Mouse (Mus musculus) neural tube, embryonic 12.5 days (tissue): Measurements from ENCODE around the gene Svs5. TPM values are rescaled to one million over a fixed set of nuclear protein-coding genes. Genes with fewer than 3 reads are reported as not detected.

Experiments
- ATAC-seq: fragments of 200-750 bp; cut with Nextera tagmentation; 2 replicates; pipeline ENCODE4 v1.8.0; 2017; ENCODE audit warnings: low read depth, mild to moderate bottlenecking, moderate TSS enrichment, moderate library complexity; ENCODE audit not compliant: low FRiP score
- H3K27ac ChIP-seq: fragments of 300-500 bp; sonication (generic); 2 replicates; pipeline ENCODE4 v1.5.1; 2016
- H3K27me3 ChIP-seq: fragments of 300-500 bp; sonication (generic); replicated peaks from 2 replicates; pipeline ENCODE4 v1.6.1; 2016; ENCODE audit warnings: mild to moderate bottlenecking
- H3K36me3 ChIP-seq: fragments of 300-500 bp; sonication (generic); 2 replicates; pipeline ENCODE4 v1.6.1; 2016; ENCODE audit warnings: mild to moderate bottlenecking
- H3K4me1 ChIP-seq: fragments of 300-500 bp; sonication (generic); 2 replicates; pipeline ENCODE4 v1.6.1; 2016
- H3K4me2 ChIP-seq: fragments of 300-500 bp; sonication (generic); replicated peaks from 2 replicates; pipeline ENCODE4 v1.6.1; 2016; ENCODE audit warnings: mild to moderate bottlenecking
- H3K4me3 ChIP-seq: fragments of 300-500 bp; sonication (generic); 2 replicates; pipeline ENCODE4 v1.5.1; 2016
- H3K9ac ChIP-seq: fragments of 300-500 bp; sonication (generic); 2 replicates; pipeline ENCODE4 v1.6.1; 2016; ENCODE audit warnings: mild to moderate bottlenecking
- H3K9me3 ChIP-seq: fragments of 300-500 bp; sonication (generic); 2 replicates; pipeline ENCODE4 v1.6.1; 2016; ENCODE audit warnings: mild to moderate bottlenecking
- WGBS: fragments of 180-500 bp; shearing (Covaris S2); methylation state at CpG from one replicate; pipeline ENCODE4 v1.1.7; 2016; 5-methylcytosine and 5-hydroxymethylcytosine counted together
- polyA plus RNA-seq: library from polyadenylated mRNA; unstranded; fragments of >200 nt; fragmentation: Nextera tagmentation; extraction: Ambion mirVana; gene quantifications from 2 replicates; pipeline ENCODE4 v1.2.1, GENCODE M21; 2016

Svs5 gene
- polyA plus RNA-seq, 1 experiment from 2014 or later, result not detected

GRCm38 (mm10) chr2:164359031-164359430 is 26.5 kb downstream of the Svs5 start:
- no peak for ATAC-seq
- Histone ChIP-seq H3K4me2 (no peak overlapping the region), H3K4me1 (no peaks in the 10 kb centered on the region), H3K27me3 (no peaks in the 10 kb centered on the region), H3K4me3 (no peak overlapping the region), H3K36me3 (no peaks in the 10 kb centered on the region), H3K9me3 (no peaks in the 10 kb centered on the region), H3K9ac (no peak overlapping the region), H3K27ac (no peak overlapping the region)
- 81% methylated on average over 5 of the region's 5 CpGs for WGBS

- Histone ChIP-seq H3K27ac (no peak overlapping the region), H3K4me1 (no peaks in the 10 kb centered on the region), H3K4me3 (no peak overlapping the region), H3K27me3 (no peaks in the 10 kb centered on the region), H3K9ac (no peak overlapping the region), H3K36me3 (no peaks in the 10 kb centered on the region), H3K9me3 (no peaks in the 10 kb centered on the region), H3K4me2 (no peak overlapping the region)
- WGBS, result 81% methylated on average over 5 of the region's 5 CpGs
- ATAC-seq, result no peak
Measured at GRCm38 (mm10) chr2:164359668-164360067, 27.1 kb downstream of the Svs5 start.

- 34% methylated on average over 13 of the region's 13 CpGs for WGBS
- no peak overlapping the region for H3K4me3 ChIP-seq
- H3K4me1 ChIP-seq, result no peaks in the 10 kb centered on the region
- no peak overlapping the region for H3K27ac ChIP-seq
- H3K27me3 ChIP-seq, result no peaks in the 10 kb centered on the region
- no peaks in the 10 kb centered on the region for H3K36me3 ChIP-seq
- H3K9me3 ChIP-seq, result no peaks in the 10 kb centered on the region
- H3K9ac ChIP-seq, result no peak overlapping the region
- H3K4me2 ChIP-seq, result no peak overlapping the region
- no peak for ATAC-seq
Measured at GRCm38 (mm10) chr2:164360974-164361657, 28.6 kb downstream of the Svs5 start.

- Histone ChIP-seq H3K27ac (no peak overlapping the region), H3K27me3 (no peaks in the 10 kb centered on the region), H3K9me3 (no peaks in the 10 kb centered on the region), H3K9ac (no peak overlapping the region), H3K4me2 (no peak overlapping the region), H3K36me3 (no peaks in the 10 kb centered on the region), H3K4me1 (no peaks in the 10 kb centered on the region), H3K4me3 (no peak overlapping the region)
- ATAC-seq, result no peak
- WGBS, result 86% methylated on average over 3 of the region's 3 CpGs
Measured at GRCm38 (mm10) chr2:164366947-164367346, 34.4 kb downstream of the Svs5 start.

- H3K9ac ChIP-seq, result no peak overlapping the region
- H3K4me1 ChIP-seq, result no peaks in the 10 kb centered on the region
- H3K4me2 ChIP-seq, result no peak overlapping the region
- no peak overlapping the region for H3K27ac ChIP-seq
- ATAC-seq, result no peak
- no peaks in the 10 kb centered on the region for H3K36me3 ChIP-seq
- H3K9me3 ChIP-seq, result no peaks in the 10 kb centered on the region
- no peak overlapping the region for H3K4me3 ChIP-seq
- WGBS, result 81% methylated on average over 6 of the region's 6 CpGs
- no peaks in the 10 kb centered on the region for H3K27me3 ChIP-seq
Measured at GRCm38 (mm10) chr2:164368620-164369105, 36.1 kb downstream of the Svs5 start.

GRCm38 (mm10) chr2:164371371-164371770 is 38.8 kb downstream of the Svs5 start:
- no peak for ATAC-seq
- H3K27ac ChIP-seq, result no peak overlapping the region
- H3K4me3 ChIP-seq, result no peak overlapping the region
- H3K9ac ChIP-seq, result no peak overlapping the region
- H3K4me2 ChIP-seq, result no peak overlapping the region
- H3K9me3 ChIP-seq, result no peaks in the 10 kb centered on the region
- H3K4me1 ChIP-seq, result no peaks in the 10 kb centered on the region
- WGBS, result 90% methylated on average over 3 of the region's 3 CpGs
- H3K36me3 ChIP-seq, result no peaks in the 10 kb centered on the region
- no peaks in the 10 kb centered on the region for H3K27me3 ChIP-seq

GRCm38 (mm10) chr2:164372408-164373053 is 40.0 kb downstream of the Svs5 start:
- H3K27ac ChIP-seq, result no peak overlapping the region
- WGBS, result 38% methylated on average over 3 of the region's 3 CpGs
- H3K9ac ChIP-seq, result no peak overlapping the region

GRCm38 (mm10) chr2:164373187-164373586 is 40.6 kb downstream of the Svs5 start:
- Histone ChIP-seq H3K4me3 (no peak overlapping the region), H3K27me3 (no peaks in the 10 kb centered on the region), H3K9me3 (no peaks in the 10 kb centered on the region), H3K4me2 (no peak overlapping the region), H3K9ac (no peak overlapping the region), H3K36me3 (no peaks in the 10 kb centered on the region), H3K4me1 (no peaks in the 10 kb centered on the region), H3K27ac (no peak overlapping the region)
- 49% methylated on average over 4 of the region's 4 CpGs for WGBS
- no peak for ATAC-seq

More at GRCm38 (mm10) chr2:164372408-164373053, 40.0 kb downstream of the Svs5 start:
- H3K36me3 ChIP-seq, result no peaks in the 10 kb centered on the region
- H3K4me2 ChIP-seq, result no peak overlapping the region
- H3K4me3 ChIP-seq, result no peak overlapping the region
- no peak for ATAC-seq
- H3K9me3 ChIP-seq, result no peaks in the 10 kb centered on the region
- H3K27me3 ChIP-seq, result no peaks in the 10 kb centered on the region
- H3K4me1 ChIP-seq, result no peaks in the 10 kb centered on the region

- Histone ChIP-seq H3K27ac (no peak overlapping the region), H3K4me1 (no peaks in the 10 kb centered on the region), H3K4me3 (no peak overlapping the region), H3K9ac (no peak overlapping the region), H3K4me2 (no peak overlapping the region), H3K27me3 (no peaks in the 10 kb centered on the region), H3K9me3 (no peaks in the 10 kb centered on the region), H3K36me3 (no peaks in the 10 kb centered on the region)
- 92% methylated on average over 15 of the region's 15 CpGs for WGBS
- no peak for ATAC-seq
Measured at GRCm38 (mm10) chr2:164377478-164378426, 45.2 kb downstream of the Svs5 start.

GRCm38 (mm10) chr2:164381726-164382125 is 49.2 kb downstream of the Svs5 start:
- H3K4me2 ChIP-seq, result no peak overlapping the region
- 79% methylated on average over 8 of the region's 8 CpGs for WGBS
- no peaks in the 10 kb centered on the region for H3K36me3 ChIP-seq
- no peak overlapping the region for H3K4me3 ChIP-seq
- ATAC-seq, result no peak
- H3K27me3 ChIP-seq, result no peaks in the 10 kb centered on the region
- no peaks in the 10 kb centered on the region for H3K9me3 ChIP-seq
- H3K4me1 ChIP-seq, result peaks cover 9% of the 10 kb centered on the region; the same call in 1 of the 2 replicates
- no peak overlapping the region for H3K27ac ChIP-seq
- H3K9ac ChIP-seq, result no peak overlapping the region

- 83% methylated on average over 3 of the region's 3 CpGs for WGBS
- H3K4me2 ChIP-seq, result no peak overlapping the region
- H3K36me3 ChIP-seq, result no peaks in the 10 kb centered on the region
- no peak overlapping the region for H3K9ac ChIP-seq
- 0 out of 2 replicates have a peak, but pooled peaks cover under 1% of the 10 kb centered on the region for H3K27me3 ChIP-seq
- H3K9me3 ChIP-seq, result no peaks in the 10 kb centered on the region
- no peak overlapping the region for H3K27ac ChIP-seq
- peaks cover 9% of the 10 kb centered on the region; the same call in 1 of the 2 replicates for H3K4me1 ChIP-seq
- no peak overlapping the region for H3K4me3 ChIP-seq
- no peak for ATAC-seq
Measured at GRCm38 (mm10) chr2:164382971-164383370, 50.4 kb downstream of the Svs5 start.
